Mouse (Mus musculus) kidney, postnatal 14 days (tissue): ENCODE results near the gene Arpc1a.
"Not testable (repeated sequence)": the region's sequence is repeated elsewhere in the genome, so short reads cannot be mapped to it uniquely, and the experiment has no call there.

ENCODE experiments used
- DNase-seq: peaks from one replicate; pipeline ENCODE4 v3.0.0; 2022; ENCODE audit warnings: mixed read lengths

Arpc1a gene

DNA sequence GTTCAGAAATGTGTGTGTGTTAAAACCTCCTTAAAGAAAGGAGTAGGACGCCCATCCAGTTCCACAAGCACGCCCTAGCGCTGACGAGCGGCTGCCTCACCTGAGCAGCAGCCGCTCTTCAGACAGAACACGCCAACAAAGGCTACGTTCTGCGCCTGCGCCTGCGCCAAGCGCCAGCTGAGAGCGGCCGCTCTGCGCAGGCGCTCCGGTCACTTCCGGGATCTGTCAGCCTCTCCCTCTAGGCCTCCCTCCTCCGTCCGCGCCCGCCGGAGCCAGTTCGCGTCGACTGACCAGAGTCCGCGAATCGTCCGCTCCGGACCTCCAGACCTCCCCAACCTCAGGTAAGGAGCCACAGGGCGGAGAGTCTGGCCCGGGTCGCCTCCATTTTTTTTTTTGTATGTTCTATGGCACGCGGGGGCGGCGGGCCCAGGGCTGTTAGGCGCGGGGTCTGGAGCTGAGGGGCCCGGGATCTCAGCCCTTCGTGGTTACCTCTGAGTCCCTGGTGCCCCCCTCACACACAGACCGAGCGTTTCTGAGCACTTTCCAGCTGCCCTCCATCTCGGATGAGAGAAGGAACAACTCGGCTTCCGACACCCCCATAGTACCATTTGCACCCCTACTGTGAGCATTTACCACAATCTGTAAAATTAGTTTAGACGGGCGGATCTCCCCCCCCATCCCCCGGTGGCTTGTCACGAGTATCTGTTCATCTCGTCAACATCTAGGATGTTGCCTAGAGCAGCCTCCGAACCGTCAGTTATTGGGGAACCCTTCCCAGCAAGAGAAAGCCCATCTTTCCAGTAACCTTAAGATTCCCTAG lies at the start of gene Arpc1a, which contains the start of gene Kpna7:
Gene Arpc1a (plus strand): TSS at position 199 of the 820 bp plus-strand sequence.
Gene Kpna7 (minus strand): TSS at position 399 of the 820 bp plus-strand sequence.
- DNase-seq: peak; percentile 98

GRCm38 (mm10) chr5:145041628-145042027 lies 42.0 kb upstream of the Arpc1a start:
- no peak for DNase-seq

GRCm38 (mm10) chr5:145042690-145043089 lies 40.9 kb upstream of the Arpc1a start, which contains the start of gene 1700018F24Rik:
TSS of gene 1700018F24Rik (plus strand) at chr5:145042990.
- not testable (repeated sequence) for DNase-seq

GRCm38 (mm10) chr5:145054187-145054586 lies 29.4 kb upstream of the Arpc1a start:
- not testable (repeated sequence) for DNase-seq

DNA sequence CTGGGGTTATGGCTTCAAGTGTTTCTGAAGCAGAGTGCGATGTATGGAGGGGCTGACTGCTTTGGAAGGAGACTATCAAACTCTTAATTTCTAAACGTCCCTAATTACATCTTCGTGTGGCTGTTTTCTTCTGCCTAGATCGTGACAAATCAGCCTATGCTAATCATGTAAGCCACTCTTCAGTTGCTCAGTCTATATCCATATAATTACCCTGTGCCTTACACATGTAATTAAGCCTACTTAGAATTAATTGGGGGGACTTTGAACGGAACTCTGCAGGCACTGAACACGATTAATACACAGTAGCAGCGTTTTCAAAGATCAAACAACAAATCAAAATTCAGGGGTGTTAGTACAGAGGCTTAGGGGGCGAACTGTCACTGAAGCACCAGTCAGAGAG lies 25.7 kb upstream of the Arpc1a start:
- no peak for DNase-seq

GRCm38 (mm10) chr5:145058722-145059121 lies 24.9 kb upstream of the Arpc1a start:
- DNase-seq: no peak

- DNase-seq: no peak
Measured at GRCm38 (mm10) chr5:145059524-145059923, 24.1 kb upstream of the Arpc1a start.

GRCm38 (mm10) chr5:145064765-145065340 lies 18.8 kb upstream of the Arpc1a start:
- DNase-seq: no peak

DNA sequence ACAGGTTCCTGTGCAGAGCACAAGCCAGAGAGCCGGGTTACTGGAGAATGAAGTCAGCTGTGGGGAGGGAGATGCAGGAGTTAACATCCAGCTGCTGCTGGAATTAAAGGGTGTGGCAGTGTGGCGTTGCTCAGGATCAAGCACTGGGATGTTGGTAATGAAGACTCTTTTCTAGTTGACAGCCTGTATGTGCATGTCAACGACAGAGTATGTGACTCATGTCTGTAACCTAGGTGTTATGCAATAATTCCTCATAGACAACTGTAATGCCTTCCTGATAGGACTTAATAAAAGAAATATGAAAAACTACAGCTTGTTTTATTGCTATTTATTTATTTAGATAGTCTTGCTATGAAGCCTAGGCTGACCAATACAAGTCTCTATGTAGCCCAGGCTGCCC lies 14.8 kb upstream of the Arpc1a start:
- DNase-seq: no peak

GRCm38 (mm10) chr5:145069707-145070106 lies 13.9 kb upstream of the Arpc1a start:
- peak; percentile 68 for DNase-seq

- no peak for DNase-seq
Measured at GRCm38 (mm10) chr5:145071342-145071741, 12.3 kb upstream of the Arpc1a start.

- no peak for DNase-seq
Measured at GRCm38 (mm10) chr5:145075081-145075480, 8.5 kb upstream of the Arpc1a start.

GRCm38 (mm10) chr5:145081866-145082613 lies 1.6 kb upstream of the Arpc1a start:
- no peak for DNase-seq

GRCm38 (mm10) chr5:145083201-145083600 lies 429 bp upstream of the Arpc1a start:
- DNase-seq: not testable (repeated sequence)

DNA sequence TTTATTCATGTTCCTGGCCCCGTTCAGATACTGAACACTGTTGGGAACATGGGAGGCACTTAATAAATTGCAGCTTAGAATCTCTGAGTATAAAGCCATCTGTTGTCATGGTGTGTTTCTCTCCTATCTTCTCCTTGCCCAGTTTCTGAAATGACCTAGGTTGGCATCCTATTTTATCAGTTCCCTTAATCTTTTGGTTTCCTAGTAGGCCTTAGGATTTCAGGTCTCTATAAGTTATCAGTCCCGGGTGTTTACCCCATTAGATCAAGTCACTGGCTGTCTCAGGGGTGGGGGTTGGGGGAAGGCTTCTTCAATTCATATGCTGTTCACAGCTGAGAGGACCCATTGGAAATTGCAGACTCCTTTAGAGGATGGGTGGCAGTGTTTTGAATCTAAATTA lies 1.2 kb downstream of the Arpc1a start:
- no peak for DNase-seq

DNA sequence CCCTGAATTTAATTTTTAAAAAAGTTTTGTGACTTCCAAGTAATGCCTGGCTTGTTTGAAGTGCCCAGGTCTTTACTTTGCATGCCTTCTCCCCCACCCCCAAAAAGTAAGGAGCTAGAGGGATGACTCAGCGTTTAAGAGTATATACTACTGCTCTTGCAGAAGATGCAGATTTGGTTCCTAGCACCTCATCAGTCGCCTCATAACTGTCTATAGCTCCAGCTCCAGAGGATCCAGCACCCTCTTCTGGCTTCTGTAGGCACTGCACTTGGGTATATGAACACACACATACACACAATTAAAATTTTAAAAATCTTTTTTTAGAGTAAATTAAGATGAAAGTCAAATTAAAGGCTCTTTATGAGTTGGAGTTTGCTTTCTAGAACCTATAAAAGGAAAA lies 4.6 kb downstream of the Arpc1a start:
- DNase-seq: no peak

DNA sequence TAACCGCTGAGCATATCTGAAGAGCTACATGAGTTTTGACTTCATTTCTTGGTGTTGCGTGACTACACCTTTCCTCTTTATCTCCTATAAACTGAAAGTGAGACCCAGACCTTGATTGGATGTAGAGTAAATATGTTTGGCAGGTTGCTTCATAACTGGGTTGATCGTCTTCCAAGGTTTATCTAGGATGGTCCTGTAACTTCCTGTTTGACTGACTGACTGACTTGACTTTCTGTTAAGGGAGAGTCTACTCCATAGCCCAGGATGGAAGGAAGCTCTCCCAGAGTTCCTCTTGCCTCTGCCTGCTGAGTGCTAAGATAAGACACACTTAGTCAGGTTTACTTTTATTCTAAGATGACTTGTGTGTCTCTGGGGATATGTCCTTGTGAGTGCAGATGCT lies 6.2 kb downstream of the Arpc1a start:
- DNase-seq: no peak

- no peak for DNase-seq
Measured at GRCm38 (mm10) chr5:145096195-145096594, 12.6 kb downstream of the Arpc1a start.

GRCm38 (mm10) chr5:145098340-145098821 lies 14.8 kb downstream of the Arpc1a start:
- DNase-seq: no peak

DNA sequence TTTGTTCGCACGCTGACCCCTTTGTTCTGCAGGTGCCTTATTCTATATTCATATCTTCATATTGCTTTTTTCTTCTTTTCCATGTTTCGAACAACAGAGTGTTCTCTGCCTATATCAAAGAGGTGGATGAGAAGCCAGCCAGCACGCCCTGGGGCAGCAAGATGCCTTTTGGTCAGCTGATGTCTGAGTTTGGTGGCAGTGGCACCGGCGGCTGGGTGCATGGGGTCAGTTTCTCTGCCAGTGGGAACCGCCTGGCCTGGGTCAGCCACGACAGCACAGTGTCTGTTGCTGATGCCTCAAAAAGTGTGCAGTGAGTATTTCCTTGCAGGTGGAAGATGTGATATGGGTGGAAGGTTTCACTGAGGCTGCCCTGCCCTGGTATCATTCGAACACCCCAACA lies 17.3 kb downstream of the Arpc1a start:
- DNase-seq: no peak

- not testable (repeated sequence) for DNase-seq
Measured at GRCm38 (mm10) chr5:145101451-145101850, 17.8 kb downstream of the Arpc1a start.

DNA sequence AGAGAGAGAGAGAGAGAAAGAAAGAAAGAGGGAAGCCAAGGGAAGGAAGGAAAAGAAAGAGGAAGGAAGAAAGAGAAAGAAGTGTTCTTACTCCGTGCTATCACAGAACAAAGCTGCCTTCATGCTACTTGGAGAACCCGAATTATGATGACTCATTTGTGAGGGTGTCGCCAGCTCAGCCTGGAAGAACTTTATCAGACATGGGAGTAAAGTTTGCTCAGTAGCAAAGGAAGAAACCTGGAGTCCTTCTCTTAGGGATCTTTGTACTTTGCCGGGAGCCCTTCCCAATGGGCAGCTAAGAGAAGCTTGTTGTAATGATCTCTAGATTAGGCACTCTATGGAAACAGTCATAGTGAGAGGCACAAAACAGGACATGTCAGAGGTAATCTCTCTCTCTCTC lies 19.1 kb downstream of the Arpc1a start:
- DNase-seq: no peak

GRCm38 (mm10) chr5:145104328-145104727 lies 20.7 kb downstream of the Arpc1a start:
- no peak for DNase-seq
